Mouse (Mus musculus): ENCODE data around the gene Lysmd1.

Gene Lysmd1

GRCm38 (mm10) chr3:95139586-95140288, 5.8 kb downstream of the Lysmd1 start:
- no peak for DNase-seq

- DNase-seq: no peak
These were observed 6.4 kb downstream of the Lysmd1 start for GRCm38 (mm10) chr3:95140289-95140595.

DNA sequence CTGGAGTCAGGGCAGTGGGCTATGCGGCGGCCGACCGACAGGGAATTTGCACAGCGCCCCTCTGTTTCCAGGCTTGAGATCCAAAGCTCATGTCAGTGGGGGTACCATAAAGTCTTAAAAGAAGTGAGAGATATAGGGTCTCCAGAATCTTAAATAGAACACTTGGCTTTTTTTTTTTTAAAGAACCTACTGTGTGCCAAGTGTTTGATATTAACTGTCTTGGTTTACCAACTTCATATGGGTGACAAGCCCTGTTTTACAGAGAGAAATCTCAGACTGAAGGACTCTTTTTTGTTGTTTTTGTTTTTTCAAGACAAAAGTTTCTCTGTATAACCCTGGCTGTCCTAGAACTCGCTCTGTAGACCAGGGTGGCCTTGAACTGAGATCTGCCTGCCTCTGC, 6.9 kb downstream of the Lysmd1 start:
- no peak for DNase-seq

GRCm38 (mm10) chr3:95141474-95141873, 7.6 kb downstream of the Lysmd1 start:
- no peak for DNase-seq

- DNase-seq: peak in 1 of 2 experiments; percentile 23
These were observed 8.2 kb downstream of the Lysmd1 start, which contains the start of gene Tnfaip8l2 for GRCm38 (mm10) chr3:95141952-95142616. Gene Tnfaip8l2 (minus strand): TSS chr3:95142360.

DNA sequence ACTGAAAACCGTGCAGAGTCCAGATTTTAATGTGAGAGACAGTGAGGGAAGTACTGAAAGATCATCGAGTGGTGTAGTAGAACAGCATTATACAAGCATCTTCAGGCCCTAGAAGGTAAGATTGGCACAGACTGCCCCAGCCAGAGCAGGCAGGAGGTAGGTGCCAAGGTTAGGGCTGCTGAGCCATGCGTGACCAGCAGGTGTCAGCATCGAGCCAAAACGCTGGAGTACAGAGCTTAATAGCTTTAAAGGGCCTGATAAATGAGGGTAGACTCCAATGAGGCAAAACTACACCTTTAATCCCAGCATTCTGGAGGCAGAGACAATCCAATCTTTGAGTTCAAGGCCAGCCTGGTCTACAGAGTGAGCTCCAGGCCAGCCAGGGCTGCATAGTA, 8.7 kb downstream of the Lysmd1 start:
- peak; percentile 96 for DNase-seq

DNA sequence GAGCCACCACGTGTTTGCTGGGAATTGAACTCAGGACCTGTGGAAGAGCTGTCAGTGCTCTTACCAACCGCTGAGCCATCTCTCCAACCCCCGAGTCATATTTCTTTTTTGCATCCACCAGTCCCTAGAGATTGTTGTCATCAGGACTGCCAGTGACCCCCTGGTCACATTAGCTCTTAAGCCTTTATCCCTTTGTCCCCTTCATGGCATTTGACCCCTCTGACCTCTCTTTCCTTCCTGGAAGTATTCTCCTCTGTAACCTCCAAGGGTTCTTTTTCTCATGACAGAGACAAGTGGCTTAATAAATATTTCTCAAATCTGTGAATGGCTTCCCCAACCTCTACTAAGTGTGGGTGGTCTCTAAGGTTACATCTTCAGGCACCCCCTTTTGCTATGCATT, 14.0 kb downstream of the Lysmd1 start:
- no peak for DNase-seq

DNA sequence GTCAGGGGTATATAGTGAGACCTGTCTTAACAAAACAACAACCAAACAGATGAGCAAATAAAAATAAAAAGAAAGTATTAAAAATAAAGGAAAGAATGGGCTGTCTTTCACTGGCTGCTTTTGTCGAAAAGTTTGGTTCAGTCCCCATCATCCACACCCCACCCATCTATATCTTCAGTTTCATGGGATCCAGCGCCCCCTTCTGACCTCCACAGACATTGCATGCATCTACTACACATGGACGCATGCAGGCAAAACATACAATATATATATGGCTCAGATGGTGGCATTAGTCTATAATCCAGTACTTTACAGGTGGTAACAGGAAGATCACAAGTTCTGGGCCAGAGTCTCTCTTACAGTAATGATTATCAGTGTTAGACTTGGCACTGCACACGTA, 20.0 kb downstream of the Lysmd1 start:
- DNase-seq: peak in 1 of 2 experiments; percentile 59

GRCm38 (mm10) chr3:95159511-95159986, 25.7 kb downstream of the Lysmd1 start:
- no peak for DNase-seq

GRCm38 (mm10) chr3:95159987-95160963, 26.4 kb downstream of the Lysmd1 start, which contains the start of gene Sema6c:
Gene Sema6c (plus strand): TSS chr3:95160457.
- peak; percentile 94 for DNase-seq

DNA sequence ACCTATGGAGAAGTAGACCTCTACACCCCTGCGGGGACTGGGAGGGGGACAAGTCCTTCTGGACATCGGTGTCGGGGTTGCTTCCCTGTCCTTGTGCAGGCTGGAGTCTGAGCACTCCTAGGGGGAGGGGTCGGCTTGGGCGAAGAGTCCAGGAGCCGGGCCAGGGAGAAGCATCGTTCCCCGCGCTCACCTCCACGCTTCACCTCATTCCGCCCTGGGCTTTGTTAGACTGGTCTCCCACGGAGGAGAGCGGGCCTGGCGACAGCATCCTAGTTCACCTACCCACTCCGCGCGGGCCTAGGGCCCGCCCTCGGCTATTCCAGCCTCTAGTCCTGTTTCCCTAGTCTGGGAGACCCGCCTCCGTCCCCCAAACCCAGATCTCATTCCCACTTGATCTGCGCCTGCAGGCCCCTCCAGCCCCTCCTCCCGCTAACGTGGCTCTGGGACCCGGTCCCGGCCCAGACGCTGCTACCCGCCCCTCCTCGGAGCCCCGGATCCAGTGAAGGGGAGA, 27.2 kb downstream of the Lysmd1 start:
- peak; percentile 66 to 70 for DNase-seq

DNA sequence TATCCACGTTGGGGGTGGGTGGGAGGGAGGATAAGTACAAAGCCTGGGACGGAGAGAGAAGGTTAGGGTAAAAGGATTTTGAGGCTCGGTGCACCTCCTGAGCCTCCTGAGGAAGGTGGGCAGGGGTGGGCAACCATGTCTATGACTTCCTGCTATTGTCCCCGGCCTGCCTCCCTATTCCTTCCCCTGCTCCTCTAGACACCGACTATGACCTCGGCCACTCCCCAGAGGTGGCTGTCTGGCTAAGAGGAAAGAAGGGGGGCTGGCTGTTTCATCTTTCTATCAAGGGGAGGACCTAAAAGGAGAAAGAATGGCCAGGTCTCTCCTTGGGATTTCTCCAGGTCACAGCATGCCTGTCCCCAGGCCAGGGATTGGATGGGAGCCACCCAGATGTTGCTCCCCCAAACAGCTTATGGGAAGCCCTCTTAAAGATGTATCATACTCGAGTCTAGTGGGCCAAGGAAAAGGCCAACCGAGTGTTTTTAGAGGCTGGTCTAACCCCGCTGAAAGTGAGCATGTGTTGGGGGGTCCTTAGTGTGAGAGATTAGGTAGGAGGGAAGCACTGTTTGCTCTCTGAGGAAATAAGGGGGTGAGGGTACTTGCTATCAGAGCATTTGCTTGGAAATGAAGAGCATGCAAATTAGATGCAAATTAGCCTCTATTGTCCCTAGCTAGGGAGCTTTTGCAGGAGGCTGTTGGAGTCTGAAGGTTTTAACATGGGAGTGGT, 27.9 kb downstream of the Lysmd1 start:
- peak in 1 of 2 experiments; percentile 48 for DNase-seq

GRCm38 (mm10) chr3:95162345-95162628, 28.4 kb downstream of the Lysmd1 start:
- DNase-seq: no peak

DNA sequence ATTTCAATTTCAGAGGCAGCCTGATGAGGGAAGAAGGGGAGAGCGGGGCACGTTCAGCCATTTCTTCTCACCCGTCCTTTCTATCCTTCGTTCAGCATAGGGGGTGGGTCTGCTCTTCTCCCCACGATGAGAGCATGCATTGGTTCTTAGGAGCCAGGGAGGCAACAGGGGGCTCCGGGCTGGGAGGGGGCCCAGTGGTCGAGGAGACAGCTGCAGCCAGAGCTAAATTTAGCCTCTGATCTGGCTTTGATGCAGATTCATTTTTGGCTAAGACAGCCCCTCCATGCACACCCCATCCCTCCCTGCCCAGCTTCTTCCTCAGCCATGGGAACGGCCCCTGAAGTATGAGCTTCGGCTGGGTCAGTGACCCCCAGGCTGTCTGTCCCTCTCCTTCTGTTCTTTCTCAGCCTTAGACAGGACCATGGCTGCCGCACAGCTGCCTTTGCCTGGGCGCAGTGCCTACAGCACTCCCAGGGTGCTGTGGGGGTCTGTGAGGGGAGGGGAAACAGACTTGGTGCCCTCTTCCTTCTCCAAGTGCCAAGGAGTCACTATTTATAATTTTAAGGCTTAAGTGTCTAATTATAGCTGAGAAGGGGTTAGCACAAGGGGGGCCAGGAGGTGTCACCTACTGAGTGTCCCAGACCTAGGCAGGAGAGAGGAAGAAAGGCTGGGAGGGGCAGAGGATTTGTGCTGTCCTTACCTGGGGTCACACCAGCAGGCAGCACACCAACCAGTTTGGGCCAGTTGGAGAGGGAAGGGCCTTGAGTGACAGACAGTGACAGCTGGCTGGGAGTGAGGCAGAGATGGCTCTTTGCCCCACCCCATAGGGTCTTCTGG, 29.7 kb downstream of the Lysmd1 start:
- DNase-seq: peak; percentile 54 to 78

DNA sequence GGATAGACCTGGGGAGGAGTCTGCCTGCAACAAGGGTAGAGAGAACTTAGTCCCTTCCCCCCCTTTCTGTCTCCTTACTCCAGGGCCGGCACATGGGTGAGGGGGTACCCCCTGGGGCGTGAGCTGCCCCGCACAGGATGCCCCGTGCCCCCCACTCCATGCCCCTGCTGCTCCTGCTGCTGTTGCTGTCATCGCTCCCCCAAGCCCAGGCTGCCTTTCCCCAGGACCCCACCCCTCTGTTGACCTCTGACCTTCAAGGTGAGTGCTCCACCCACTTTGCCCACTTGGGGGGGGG, 30.3 kb downstream of the Lysmd1 start:
- no peak for DNase-seq

DNA sequence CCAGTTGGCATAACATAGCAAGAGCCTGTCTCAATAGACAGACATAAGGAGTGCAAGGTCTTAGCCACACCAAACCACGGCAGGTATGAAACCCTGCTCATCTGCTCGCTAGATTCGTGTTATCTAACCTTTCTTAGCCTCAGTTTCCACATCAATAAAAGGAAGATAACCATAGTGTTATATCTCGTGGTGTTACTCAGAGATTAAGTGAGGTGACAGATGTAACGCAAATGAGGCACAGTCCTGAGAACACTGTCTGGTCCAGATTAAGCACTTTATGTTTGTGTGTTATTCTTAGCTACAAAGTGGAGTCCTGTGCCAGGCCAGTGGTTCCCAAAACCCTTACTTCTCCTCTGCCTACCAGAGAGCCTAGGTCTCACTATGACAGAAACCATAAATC, 31.0 kb downstream of the Lysmd1 start:
- DNase-seq: no peak

- no peak for DNase-seq
These were observed 36.1 kb downstream of the Lysmd1 start for GRCm38 (mm10) chr3:95169996-95170395.

DNA sequence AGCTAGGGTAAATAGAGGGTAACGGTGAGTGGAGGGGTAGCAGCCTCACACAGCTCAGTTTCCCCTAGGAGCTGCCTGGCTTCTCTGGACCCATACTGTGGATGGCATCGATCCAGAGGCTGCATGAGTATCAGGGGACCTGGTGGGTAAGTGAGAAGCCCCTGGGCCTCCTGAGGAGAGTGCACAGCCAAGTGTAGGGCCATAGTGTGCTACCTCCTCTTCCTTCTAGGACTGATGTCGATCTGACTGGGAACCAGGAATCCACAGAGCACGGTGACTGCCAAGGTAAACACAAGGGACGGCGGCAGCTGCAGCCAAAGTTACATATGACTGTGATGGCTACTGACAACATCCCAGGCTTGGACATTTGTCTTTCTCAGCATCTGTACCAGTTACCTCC, 37.2 kb downstream of the Lysmd1 start:
- DNase-seq: no peak

GRCm38 (mm10) chr3:95172526-95173255, 38.8 kb downstream of the Lysmd1 start:
- DNase-seq: peak in 1 of 2 experiments; percentile 16

DNA sequence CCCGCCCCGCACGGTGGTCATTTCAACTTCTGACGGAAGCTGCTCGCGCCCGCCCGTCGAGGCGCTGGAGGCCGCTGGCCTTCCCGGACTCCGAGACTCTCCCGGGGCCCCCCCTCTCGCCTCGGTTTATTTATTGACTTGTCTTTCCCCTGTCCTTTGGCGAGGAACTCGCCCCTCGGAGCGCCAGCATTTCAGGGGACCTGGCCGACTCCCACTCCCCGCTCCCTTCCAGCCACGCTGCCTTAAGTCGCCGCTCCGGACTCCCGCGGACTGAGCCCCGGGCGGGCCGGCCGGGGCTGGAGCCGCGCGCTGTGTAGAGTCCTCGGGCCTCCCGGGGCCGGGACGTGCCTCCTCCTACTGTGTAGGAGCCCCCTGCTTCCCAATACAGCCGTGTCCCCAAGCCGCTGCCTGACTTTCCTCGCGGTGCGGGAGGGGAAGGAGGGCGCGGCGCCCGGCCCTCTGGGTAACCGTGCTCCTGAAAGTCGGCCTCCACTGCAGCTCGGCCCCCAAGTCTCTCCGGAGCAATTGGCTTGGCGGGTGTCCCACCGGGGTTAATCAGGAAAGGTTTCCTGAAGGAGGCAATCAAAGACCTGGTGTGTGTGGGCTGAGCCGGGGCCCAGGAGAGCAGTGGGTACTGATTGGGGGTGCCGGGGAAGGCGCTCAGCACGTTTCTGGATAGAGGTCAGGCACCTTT, 39.5 kb downstream of the Lysmd1 start:
- DNase-seq: peak; percentile 30 to 63
